In the genomic region with DNA sequence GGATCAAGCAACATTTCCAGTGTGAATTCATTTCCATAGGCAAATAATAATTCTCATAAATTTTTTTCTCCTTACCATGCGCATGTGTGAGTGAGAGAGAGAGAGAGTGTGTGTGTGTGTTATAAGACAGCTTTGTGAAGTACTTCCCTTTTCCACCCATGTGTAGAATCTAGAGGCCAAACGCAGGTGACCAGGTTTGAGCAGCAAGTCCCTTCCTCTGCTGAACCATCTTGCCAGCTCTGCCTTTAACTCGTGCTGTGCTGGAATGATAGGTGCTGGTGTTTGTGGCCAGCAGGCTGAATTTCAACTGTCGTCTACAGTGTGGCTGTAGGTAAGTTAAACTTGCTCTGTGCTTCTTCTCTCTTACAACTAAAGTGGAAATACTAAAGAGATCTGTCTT, we compare ENCODE assay signal across 24 mouse cellular contexts.
"Had no signal": no experiment of that assay in that cellular context is flagged by ENCODE, and none has a peak within 500 bp of the region (broad histone marks: within the 10 kb centered on the region; RNA-seq: fewer than 3 reads in every experiment).

No protein-coding gene starts in this region.

- H3K9me3 ChIP-seq: limb, embryonic 10.5 days; limb, embryonic 13.5 days; liver, embryonic 12.5 days; liver, embryonic 15.5 days; lung, embryonic 15.5 days; megakaryocyte, embryonic 14.5 days; midbrain, embryonic 10.5 days; midbrain, embryonic 13.5 days; neural tube, embryonic 13.5 days had no signal

- DNase-seq: kidney, adult 18-20 months; kidney, adult 9 months; kidney, postnatal 14 days; kidney, postnatal 4 days; liver; lung, adult 18-20 months; lung, postnatal 10 days; lung, postnatal 36 days; right cerebral cortex, adult 18-20 months; right cerebral cortex, postnatal 14 days; right cerebral cortex, postnatal 4 days; thymus, adult 18-20 months; thymus, postnatal 4 days had no signal

- H3K4me2 ChIP-seq: limb, embryonic 13.5 days; liver, embryonic 12.5 days; liver, embryonic 15.5 days; lung, embryonic 15.5 days; midbrain, embryonic 13.5 days; neural tube, embryonic 13.5 days had no signal

- H3K27me3 ChIP-seq: limb, embryonic 13.5 days; liver, embryonic 12.5 days; liver, embryonic 15.5 days; lung, embryonic 15.5 days; neural tube, embryonic 13.5 days had no signal

- H3K4me1 ChIP-seq: liver, embryonic 12.5 days; megakaryocyte, embryonic 14.5 days; midbrain, embryonic 10.5 days had no signal

- H3K9ac ChIP-seq: limb, embryonic 13.5 days; liver, embryonic 12.5 days; liver, embryonic 15.5 days; lung, embryonic 15.5 days; midbrain, embryonic 13.5 days; neural tube, embryonic 13.5 days had no signal

- ATAC-seq: liver, embryonic 12.5 days; midbrain, embryonic 13.5 days; midbrain, embryonic 16.5 days had no signal

- H3K4me3 ChIP-seq: limb, embryonic 10.5 days; limb, embryonic 13.5 days; liver, embryonic 12.5 days; liver, embryonic 15.5 days; lung, embryonic 15.5 days; megakaryocyte, embryonic 14.5 days; midbrain, embryonic 10.5 days; midbrain, embryonic 13.5 days; myocyte; neural tube, embryonic 13.5 days had no signal

- H3K36me3 ChIP-seq: limb, embryonic 10.5 days; limb, embryonic 13.5 days; liver, embryonic 12.5 days; liver, embryonic 15.5 days; lung, embryonic 15.5 days; midbrain, embryonic 10.5 days; midbrain, embryonic 13.5 days; neural tube, embryonic 13.5 days had no signal

- H3K27ac ChIP-seq: limb, embryonic 10.5 days; limb, embryonic 13.5 days; liver, embryonic 12.5 days; liver, embryonic 15.5 days; lung, embryonic 15.5 days; midbrain, embryonic 10.5 days; midbrain, embryonic 13.5 days; neural tube, embryonic 13.5 days had no signal
